ENCODE assay signal across 15 mouse cellular contexts in the genomic region with DNA sequence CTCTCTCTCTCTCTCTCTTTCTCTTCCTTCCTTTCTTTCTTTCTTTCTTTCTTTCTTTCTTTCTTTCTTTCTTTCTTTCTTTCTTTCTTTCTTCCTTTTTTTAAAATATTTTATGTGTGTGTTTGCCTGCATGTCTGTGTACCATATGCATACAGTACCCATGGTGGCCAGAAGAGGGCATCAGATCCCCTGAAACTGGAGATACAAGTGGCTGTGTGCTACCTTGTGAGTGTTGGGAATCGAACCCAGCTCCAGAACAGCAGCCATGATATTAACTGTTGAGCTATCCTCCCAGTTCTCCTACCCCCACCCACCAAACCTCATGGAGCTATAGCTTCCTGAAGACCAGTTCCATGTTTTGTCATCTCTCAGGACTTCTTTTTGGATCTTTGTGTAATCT. TPM values are rescaled to one million over a fixed set of nuclear protein-coding genes. Genes with fewer than 3 reads are reported as not detected.
DNase-seq lines count a peak whose midpoint lies in the region; ATAC-seq and TF ChIP-seq lines count a peak whose summit lies in the region.
"Had no signal": no experiment of that assay in that cellular context is flagged by ENCODE, and none has a peak within 500 bp of the region (broad histone marks: within the 10 kb centered on the region; RNA-seq: fewer than 3 reads in every experiment).

No protein-coding gene starts in this region.

- 67% methylated on average over 1 of the region's 1 CpGs for WGBS in liver, postnatal 0 days (ENCODE audit: insufficient replicate concordance)
- WGBS in liver, embryonic 11.5 days = 65% methylated on average over 1 of the region's 1 CpGs

- no peak for DNase-seq in gastrocnemius, adult 2 months
- DNase-seq in gastrocnemius, adult 8-10 months (ENCODE audit: low spot score in 2 of 2) = no peak
- no peak for DNase-seq in liver, postnatal 0 days
- no peak for DNase-seq in liver, embryonic 11.5 days (ENCODE audit: low spot score)
- DNase-seq in cerebellum, postnatal 10 days = peak; percentile 49
- no peak for DNase-seq in adrenal gland, adult 2 months
- DNase-seq: heart, postnatal 14 days; lung, postnatal 36 days; right cerebral cortex, adult 18-20 months; thymus, postnatal 14 days had no signal

- no peak overlapping the region for H3K4me3 ChIP-seq in gastrocnemius, adult 2 months
- H3K4me3 ChIP-seq in liver, postnatal 0 days (ENCODE audit: low read depth, low read length) = no peak overlapping the region
- H3K4me3 ChIP-seq in liver, embryonic 11.5 days (ENCODE audit: low read depth, low read length) = no peak overlapping the region
- H3K4me3 ChIP-seq in ES-Bruce4 (ENCODE audit: low read depth, low read length) = no peak overlapping the region
- H3K4me3 ChIP-seq: limb, embryonic 15.5 days had no signal

- TF ChIP-seq CTCF in gastrocnemius, adult 2 months (IDR thresholded peaks at IDR 0.05) = peak; percentile 5; the same call in 1 of the 2 replicates
- peak; percentile 43 for TF ChIP-seq CTCF in liver, postnatal 0 days (IDR thresholded peaks at IDR 0.05; ENCODE audit: low read depth)
- peak; percentile 37 for TF ChIP-seq CTCF in ES-Bruce4 (IDR thresholded peaks at IDR 0.05; ENCODE audit: low read depth, low read length)

- intact Hi-C loops in gastrocnemius, adult 2 months (cut with DNase I) = no loop called here

- no peak for TF ChIP-seq POLR2A in ES-Bruce4 (IDR thresholded peaks at IDR 0.05; ENCODE audit: insufficient read depth, low read length)

- no peaks in the 10 kb centered on the region for H3K36me3 ChIP-seq in liver, postnatal 0 days (replicated peaks; ENCODE audit: insufficient read depth, low read length)
- no peaks in the 10 kb centered on the region for H3K36me3 ChIP-seq in liver, embryonic 11.5 days (ENCODE audit: control insufficient read depth, insufficient read depth, low read length)
- H3K36me3 ChIP-seq in ES-Bruce4 (ENCODE audit: control insufficient read depth, insufficient read depth, low read length, poor library complexity, severe bottlenecking) = no peaks in the 10 kb centered on the region
- H3K36me3 ChIP-seq: limb, embryonic 15.5 days had no signal

- TF ChIP-seq EP300 in liver, postnatal 0 days (IDR thresholded peaks at IDR 0.05; ENCODE audit: low read depth) = no peak
- TF ChIP-seq EP300 in ES-Bruce4 (IDR thresholded peaks at IDR 0.05; ENCODE audit: insufficient read depth, low read depth, low read length) = no peak

- 0 out of 2 replicates have a peak, but pooled peaks cover 6% of the 10 kb centered on the region for H3K4me1 ChIP-seq in liver, postnatal 0 days (ENCODE audit: insufficient read depth)
- H3K4me1 ChIP-seq in liver, embryonic 11.5 days (replicated peaks; ENCODE audit: control insufficient read depth, insufficient read depth, low read length) = 0 out of 2 replicates have a peak, but pooled peaks cover 4% of the 10 kb centered on the region
- H3K4me1 ChIP-seq in ES-Bruce4 (ENCODE audit: control insufficient read depth, insufficient read depth, low read length) = peaks cover 2% of the 10 kb centered on the region

- no peak overlapping the region for H3K9ac ChIP-seq in liver, postnatal 0 days (replicated peaks)
- no peak overlapping the region for H3K9ac ChIP-seq in liver, embryonic 11.5 days (ENCODE audit: low read depth, low read length)
- H3K9ac ChIP-seq in ES-Bruce4 (ENCODE audit: low read depth, poor library complexity, severe bottlenecking) = no peak overlapping the region
- H3K9ac ChIP-seq: limb, embryonic 15.5 days had no signal

- ATAC-seq in liver, postnatal 0 days = no peak
- no peak for ATAC-seq in liver, embryonic 11.5 days (replicated peaks; ENCODE audit: low FRiP score)
- no peak for ATAC-seq in frontal cortex, adult (ENCODE audit: low TSS enrichment)
- ATAC-seq: CD4-positive, CD25-positive, alpha-beta regulatory T cell, adult 4 months; forebrain, embryonic 16.5 days had no signal

- H3K27ac ChIP-seq in gastrocnemius, adult 2 months = no peak overlapping the region
- H3K27ac ChIP-seq in liver, postnatal 0 days (ENCODE audit: low read depth) = no peak overlapping the region
- no peak overlapping the region for H3K27ac ChIP-seq in liver, embryonic 11.5 days (ENCODE audit: low read depth, low read length)
- no peak overlapping the region for H3K27ac ChIP-seq in ES-Bruce4 (ENCODE audit: insufficient read depth, low read length)
- H3K27ac ChIP-seq: limb, embryonic 15.5 days had no signal

- H3K27me3 ChIP-seq in liver, postnatal 0 days (ENCODE audit: insufficient read depth, low read length) = peaks cover 29% of the 10 kb centered on the region
- peaks cover 33% of the 10 kb centered on the region for H3K27me3 ChIP-seq in liver, embryonic 11.5 days (replicated peaks; ENCODE audit: control insufficient read depth, insufficient read depth, low read length)
- H3K27me3 ChIP-seq in ES-Bruce4 (ENCODE audit: control insufficient read depth, insufficient read depth, low read length, poor library complexity, severe bottlenecking) = no peaks in the 10 kb centered on the region

- no peak overlapping the region for H3K4me2 ChIP-seq in liver, postnatal 0 days (ENCODE audit: low read depth, low read length)
- H3K4me2 ChIP-seq in liver, embryonic 11.5 days = no peak overlapping the region
- H3K4me2 ChIP-seq: limb, embryonic 15.5 days had no signal

- no peaks in the 10 kb centered on the region for H3K9me3 ChIP-seq in liver, postnatal 0 days (ENCODE audit: low read length)
- no peaks in the 10 kb centered on the region for H3K9me3 ChIP-seq in liver, embryonic 11.5 days (ENCODE audit: control insufficient read depth, low read length)
- no peaks in the 10 kb centered on the region for H3K9me3 ChIP-seq in ES-Bruce4 (replicated peaks; ENCODE audit: control insufficient read depth, insufficient read depth, low read length, poor library complexity, severe bottlenecking)
- H3K9me3 ChIP-seq: limb, embryonic 15.5 days had no signal

RNA-seq across cellular contexts. Expression of a gene that starts 3.7 kb away (rescaled TPM):
- total RNA-seq in gastrocnemius, adult 2 months (2021) = under 1 TPM; 0.08 to 0.15 TPM
- total RNA-seq in gastrocnemius, adult 8-10 months (2022) = under 1 TPM in 2 of 4 experiments, not detected in 2; 0.07 to 0.31 TPM
- 1.2 and 1.6 TPM in 2 replicates for polyA plus RNA-seq in liver, postnatal 0 days (2015; fragmentation: Nextera tagmentation; extraction: Ambion mirVana)
- 3.2 and 3.9 TPM in 2 replicates for polyA plus RNA-seq in liver, embryonic 11.5 days (2014; fragmentation: Nextera tagmentation; extraction: Ambion mirVana)
- polyA plus RNA-seq in ES-Bruce4 (2011; ENCODE audit: insufficient read depth, insufficient read length, low read depth, missing spikeins) = 2.4 and 4.7 TPM in 2 replicates
- 1 to 10 TPM; 2.7 to 3.6 TPM for total RNA-seq in adrenal gland, adult 2 months (2021)
- 5.9 and 7.7 TPM in 2 replicates for polyA plus RNA-seq in adrenal gland, adult 2 months (2012; rRNA removed)

Comparison
In these comparisons a context has a peak if more than half of its experiments do, and no peak if none do; other contexts are left out.
1. DNase-seq: peak in cerebellum, postnatal 10 days (2 of 2); none in gastrocnemius, adult 2 months (single experiment), gastrocnemius, adult 8-10 months (0 of 2), liver, postnatal 0 days (single experiment), liver, embryonic 11.5 days (single experiment) and adrenal gland, adult 2 months (single experiment).
2. Peak in every context shown above with its lines, with median percentiles within 50 percentile points of each other: CTCF ChIP-seq.